Mouse (Mus musculus) small intestine, adult 2 months (tissue): Measurements from ENCODE around the gene Tpm1.

Experiments used
- CTCF ChIP-seq: fragments of 200-500 bp; IDR thresholded peaks from 2 replicates; pipeline ENCODE4 v1.5.1; 2012; ENCODE audit warnings: low read depth, mild to moderate bottlenecking, control low read depth, inconsistent platforms, low read length, moderate library complexity, mixed read lengths; ENCODE audit not compliant: insufficient replicate concordance, insufficient read length; ENCODE audit errors: extremely low read depth
- POLR2A ChIP-seq: fragments of 200-500 bp; IDR thresholded peaks from 2 replicates; pipeline ENCODE4 v1.6.1; 2012; ENCODE audit warnings: low read depth, mild to moderate bottlenecking, control low read depth, inconsistent platforms, low read length, moderate library complexity

GRCm38 (mm10) chr9:67059714-67060113 lies 10.5 kb upstream of the Tpm1 start:
- TF ChIP-seq POLR2A (no peak), CTCF (no peak)
